ENCODE assay signal across 8 mouse cellular contexts in the genomic region with DNA sequence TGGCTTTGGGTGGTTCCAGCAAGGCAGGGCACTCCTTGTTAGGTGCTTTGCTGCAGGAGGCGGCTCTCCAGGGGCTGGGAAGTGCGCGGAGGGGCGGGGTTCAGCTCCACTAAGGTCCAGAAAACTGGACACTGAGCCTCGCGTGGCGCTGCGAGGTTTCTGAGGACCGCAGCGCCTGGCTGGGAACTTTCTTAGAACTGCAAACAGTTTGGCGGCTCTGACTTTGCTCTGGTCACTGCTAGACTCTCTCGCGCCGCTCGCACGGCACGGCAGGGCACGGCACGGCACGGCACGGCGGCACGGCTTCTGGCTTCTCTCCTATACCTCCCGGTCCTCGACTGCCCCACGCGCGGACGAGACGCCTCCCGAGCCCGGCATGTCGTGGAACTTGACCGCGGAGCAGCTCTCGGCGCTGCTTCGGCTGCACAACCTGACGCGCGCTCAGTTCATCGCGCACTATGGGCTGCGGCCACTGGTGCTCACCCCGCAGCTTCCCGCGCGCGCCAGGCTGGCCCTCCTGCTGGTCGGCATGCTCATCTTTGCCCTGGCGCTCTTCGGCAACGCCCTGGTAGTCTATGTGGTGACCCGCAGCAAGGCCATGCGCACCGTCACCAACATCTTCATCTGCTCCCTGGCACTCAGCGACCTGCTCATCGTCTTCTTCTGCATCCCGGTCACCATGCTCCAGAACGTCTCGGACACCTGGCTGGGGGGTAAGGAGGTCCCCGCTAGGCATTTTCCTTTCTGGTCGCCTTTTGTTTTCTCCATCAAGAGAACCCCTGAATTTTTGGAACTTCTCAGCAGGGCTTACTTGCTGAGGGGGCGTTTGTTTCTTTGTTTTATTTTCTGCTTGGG. TPM values are rescaled to one million over a fixed set of nuclear protein-coding genes. Genes with fewer than 3 reads are reported as not detected.
DNase-seq lines count a peak whose midpoint lies in the region; ATAC-seq lines count a peak whose summit lies in the region.

Gene C130060K24Rik (plus strand): TSS at position 188 of the 855 bp plus-strand sequence.

- 0 out of 2 replicates have a peak, but pooled peaks have one; percentile 22 for ATAC-seq in heart, embryonic 15.5 days (replicated peaks; ENCODE audit: insufficient number of reproducible peaks, insufficient read depth, low FRiP score, low read depth)
- peak; percentile 43; the same call in 1 of the 2 replicates for ATAC-seq in embryonic facial prominence, embryonic 15.5 days (ENCODE audit: insufficient number of reproducible peaks, low FRiP score, low TSS enrichment, low read depth)
- ATAC-seq in neural tube, embryonic 13.5 days (ENCODE audit: low read depth) = peak; percentile 84
- ATAC-seq in megakaryocyte-erythroid progenitor cell, adult 5-6 weeks (replicated peaks; ENCODE audit: low FRiP score, low TSS enrichment, poor library complexity, severe bottlenecking) = no peak

- peak within 1 kb of the TSS; percentile 46; the same call in 1 of the 2 replicates for H3K9ac ChIP-seq in heart, embryonic 15.5 days
- peak within 1 kb of the TSS; percentile 18; the same call in 1 of the 2 replicates for H3K9ac ChIP-seq in embryonic facial prominence, embryonic 15.5 days
- peak within 1 kb of the TSS; percentile 64 for H3K9ac ChIP-seq in neural tube, embryonic 13.5 days

- 2% methylated on average over 64 of the region's 64 CpGs for WGBS in heart, embryonic 15.5 days
- under 1% methylated on average over 64 of the region's 64 CpGs for WGBS in embryonic facial prominence, embryonic 15.5 days
- under 1% methylated on average over 64 of the region's 64 CpGs for WGBS in limb, embryonic 10.5 days
- under 1% methylated on average over 64 of the region's 64 CpGs for WGBS in neural tube, embryonic 13.5 days

- H3K4me3 ChIP-seq in heart, embryonic 15.5 days = peak within 1 kb of the TSS; percentile 59
- peak within 1 kb of the TSS; percentile 51 for H3K4me3 ChIP-seq in embryonic facial prominence, embryonic 15.5 days (replicated peaks)
- H3K4me3 ChIP-seq in limb, embryonic 10.5 days = peak within 1 kb of the TSS; percentile 68
- H3K4me3 ChIP-seq in neural tube, embryonic 13.5 days = peak within 1 kb of the TSS; percentile 57

- no peaks in the 10 kb centered on the region for H3K9me3 ChIP-seq in heart, embryonic 15.5 days (replicated peaks)
- H3K9me3 ChIP-seq in embryonic facial prominence, embryonic 15.5 days (replicated peaks) = no peaks in the 10 kb centered on the region
- H3K9me3 ChIP-seq in limb, embryonic 10.5 days (replicated peaks) = no peaks in the 10 kb centered on the region
- no peaks in the 10 kb centered on the region for H3K9me3 ChIP-seq in neural tube, embryonic 13.5 days

- H3K27me3 ChIP-seq in heart, embryonic 15.5 days = peaks cover 21% of the 10 kb centered on the region
- H3K27me3 ChIP-seq in embryonic facial prominence, embryonic 15.5 days = peaks cover 10% of the 10 kb centered on the region
- H3K27me3 ChIP-seq in limb, embryonic 10.5 days (ENCODE audit: low read depth, poor library complexity, severe bottlenecking) = peaks cover 34% of the 10 kb centered on the region
- H3K27me3 ChIP-seq in neural tube, embryonic 13.5 days = peaks cover 31% of the 10 kb centered on the region

- H3K4me2 ChIP-seq in heart, embryonic 15.5 days = peak within 1 kb of the TSS; percentile 97
- peak within 1 kb of the TSS; percentile 97 for H3K4me2 ChIP-seq in embryonic facial prominence, embryonic 15.5 days (replicated peaks)
- H3K4me2 ChIP-seq in neural tube, embryonic 13.5 days = peak within 1 kb of the TSS; percentile 98

- no peak for DNase-seq in heart, adult 8-10 months (ENCODE audit: low spot score)
- peak; percentile 47 for DNase-seq in R1 (ENCODE audit: low read depth, low spot score)
- DNase-seq in limb, embryonic 10.5 days (ENCODE audit: low spot score) = peak; percentile 63
- DNase-seq in thymus, postnatal 0 days (ENCODE audit: low spot score) = no peak

- H3K27ac ChIP-seq in heart, embryonic 15.5 days = no peak within 1 kb of the TSS
- H3K27ac ChIP-seq in embryonic facial prominence, embryonic 15.5 days (replicated peaks) = no peak within 1 kb of the TSS
- H3K27ac ChIP-seq in limb, embryonic 10.5 days = peak within 1 kb of the TSS; percentile 66; the same call in 1 of the 2 replicates
- no peak within 1 kb of the TSS for H3K27ac ChIP-seq in neural tube, embryonic 13.5 days (replicated peaks)

- H3K4me1 ChIP-seq in heart, embryonic 15.5 days (replicated peaks) = peaks cover 5% of the 10 kb centered on the region; the same call in 1 of the 2 replicates
- H3K4me1 ChIP-seq in embryonic facial prominence, embryonic 15.5 days = peaks cover 8% of the 10 kb centered on the region; the same call in 1 of the 2 replicates
- H3K4me1 ChIP-seq in limb, embryonic 10.5 days = peaks cover 10% of the 10 kb centered on the region; the same call in 1 of the 2 replicates
- peaks cover 11% of the 10 kb centered on the region; the same call in 1 of the 2 replicates for H3K4me1 ChIP-seq in neural tube, embryonic 13.5 days (replicated peaks)

- no peaks in the 10 kb centered on the region for H3K36me3 ChIP-seq in heart, embryonic 15.5 days
- no peaks in the 10 kb centered on the region for H3K36me3 ChIP-seq in embryonic facial prominence, embryonic 15.5 days
- H3K36me3 ChIP-seq in limb, embryonic 10.5 days = no peaks in the 10 kb centered on the region
- H3K36me3 ChIP-seq in neural tube, embryonic 13.5 days = no peaks in the 10 kb centered on the region

RNA-seq across cellular contexts. Expression of gene C130060K24Rik, which starts in this region (rescaled TPM):
- polyA plus RNA-seq in heart, embryonic 15.5 days (2015; fragmentation: Nextera tagmentation; extraction: Ambion mirVana) = not detected in 2 replicates
- not detected for total RNA-seq in heart, adult 8-10 months (2022)
- polyA plus RNA-seq in embryonic facial prominence, embryonic 15.5 days (2015; fragmentation: Nextera tagmentation; extraction: Ambion mirVana) = 0.16 TPM in 1 of 2 replicates, not detected in the other
- 0.20 and 0.31 TPM in 2 replicates for polyA plus RNA-seq in limb, embryonic 10.5 days (2016; fragmentation: Nextera tagmentation; extraction: Ambion mirVana)
- polyA plus RNA-seq in neural tube, embryonic 13.5 days (2015; fragmentation: Nextera tagmentation; extraction: Ambion mirVana) = 0.22 and 0.58 TPM in 2 replicates
- polyA plus RNA-seq in thymus, postnatal 0 days (2015; fragmentation: Nextera tagmentation; extraction: Ambion mirVana) = not detected in 2 replicates
- not detected in 2 replicates for total RNA-seq in megakaryocyte-erythroid progenitor cell, adult 5-6 weeks (2014; fragmentation: Nextera tagmentation)
- not detected in 2 replicates for total RNA-seq in megakaryocyte-erythroid progenitor cell, adult 5-6 weeks (2017)

Comparison
In these comparisons a context has a peak if more than half of its experiments do, and no peak if none do; other contexts are left out.
1. Peak in ATAC-seq, H3K4me3 ChIP-seq, H3K9ac ChIP-seq and H3K4me2 ChIP-seq in heart, embryonic 15.5 days; RNA of the gene not detected or under 1 TPM.
2. Peak in ATAC-seq, H3K4me3 ChIP-seq, H3K9ac ChIP-seq and H3K4me2 ChIP-seq in embryonic facial prominence, embryonic 15.5 days; RNA of the gene not detected or under 1 TPM.
3. Peak in DNase-seq, H3K4me3 ChIP-seq and H3K27ac ChIP-seq in limb, embryonic 10.5 days; RNA of the gene not detected or under 1 TPM.
4. Peak in ATAC-seq, H3K4me3 ChIP-seq, H3K9ac ChIP-seq and H3K4me2 ChIP-seq in neural tube, embryonic 13.5 days; RNA of the gene not detected or under 1 TPM.